Mouse (Mus musculus): ENCODE measurements around the gene Tmed9. TPM values are rescaled to one million over a fixed set of nuclear protein-coding genes. Genes with fewer than 3 reads are reported as not detected.
"Not testable (repeated sequence)": the region's sequence is repeated elsewhere in the genome, so short reads cannot be mapped to it uniquely, and the experiment has no call there.

The Tmed9 gene
- polyA plus RNA-seq, 1 experiment: 73.6 TPM

DNA sequence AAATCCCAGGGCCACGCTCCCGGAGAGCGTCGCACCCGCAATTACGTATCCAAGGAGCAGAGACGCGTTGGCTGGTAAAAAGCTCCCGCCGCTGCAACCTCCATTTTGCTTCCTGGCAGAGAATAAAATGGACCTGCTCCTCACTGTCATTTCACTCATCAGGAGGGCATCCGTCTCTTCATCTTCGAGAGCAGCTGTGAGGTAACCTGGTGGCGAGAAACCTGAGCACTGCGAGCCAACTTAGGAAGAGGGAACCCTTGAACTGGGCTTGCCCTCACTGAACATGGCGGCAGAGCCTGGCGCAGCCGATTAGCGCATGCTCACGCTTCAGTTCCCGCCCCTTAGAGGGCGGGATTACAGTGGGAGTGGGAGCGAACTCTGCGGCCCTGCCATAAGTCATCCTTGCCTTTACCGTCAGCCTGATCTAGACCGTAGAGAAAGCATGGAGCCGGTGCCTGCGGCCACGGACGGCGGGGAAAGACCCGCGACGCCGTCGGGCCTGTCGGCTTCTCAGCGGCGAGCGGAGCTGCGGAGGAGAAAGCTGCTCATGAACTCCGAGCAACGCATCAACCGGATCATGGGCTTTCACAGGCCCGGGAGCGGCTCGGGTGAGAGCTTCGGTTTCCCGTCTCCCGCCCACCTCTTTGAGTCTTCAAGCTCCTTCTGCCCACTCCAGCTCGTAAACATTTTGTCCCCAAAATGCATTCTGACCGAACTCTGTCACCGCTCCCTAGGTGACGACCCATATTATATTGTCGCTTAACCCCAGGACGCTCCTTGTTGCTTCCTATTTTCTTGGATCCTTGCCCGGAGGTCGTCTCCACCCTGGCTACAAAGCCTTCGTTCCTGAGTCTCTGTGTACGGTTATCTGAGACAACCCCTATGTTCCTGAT lies 49.4 kb downstream of the Tmed9 start, which contains the start of gene Caml:
Gene Caml, plus strand, starts transcription at position 357 of the 893 bp plus-strand sequence.
- peak within 1 kb of the TSS; percentile 63 for H3K27ac ChIP-seq (ENCODE audit: control insufficient read depth, insufficient read depth, low read depth, low read length, poor library complexity)
- no peaks in the 10 kb centered on the region; the same call in 1 of the 2 replicates for H3K4me1 ChIP-seq (ENCODE audit: control insufficient read depth, insufficient read depth, low read length)
- TF ChIP-seq POLR2A (IDR thresholded peaks at IDR 0.05; ENCODE audit: borderline replicate concordance, control insufficient read depth, low read depth, low read length) (peak; percentile 74; the same call in 1 of the 2 replicates), CTCF (IDR thresholded peaks at IDR 0.05; ENCODE audit: control insufficient read depth, insufficient read depth, low read length) (no peak)
- peak within 1 kb of the TSS; percentile 74 for H3K4me3 ChIP-seq (replicated peaks; ENCODE audit: control insufficient read depth, low read depth, low read length)
- WGBS: under 1% methylated on average over 59 of the region's 59 CpGs

DNA sequence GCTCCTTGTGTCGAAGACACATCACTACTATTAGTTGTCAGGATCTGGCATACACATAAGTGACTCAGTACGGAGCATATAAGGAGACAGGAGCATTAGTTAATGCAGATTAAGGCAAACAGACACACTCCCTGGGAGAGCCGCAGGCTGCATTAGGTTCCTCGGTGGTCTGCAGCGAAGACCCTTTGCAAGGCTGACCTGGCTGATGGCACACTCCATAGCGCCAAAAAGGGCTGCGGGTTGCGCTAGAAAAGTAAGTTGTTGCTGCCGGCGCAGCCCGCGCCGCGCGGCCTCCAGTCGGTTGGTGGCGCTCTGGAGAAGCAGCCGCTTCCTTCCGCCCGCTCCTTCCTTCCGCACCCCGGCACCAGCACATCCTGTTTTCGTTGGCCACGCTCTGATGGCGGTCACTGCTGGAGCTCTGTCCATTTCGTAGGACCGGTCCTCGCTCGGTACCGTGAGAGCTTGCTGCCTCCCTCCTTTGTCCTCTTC lies 61.2 kb downstream of the Tmed9 start, which contains the start of gene Ddx46:
Gene Ddx46, plus strand, starts transcription at position 389 of the 489 bp plus-strand sequence.
- peak within 1 kb of the TSS; percentile 87 for H3K4me3 ChIP-seq (replicated peaks; ENCODE audit: control insufficient read depth, low read depth, low read length)
- TF ChIP-seq CTCF (IDR thresholded peaks at IDR 0.05; ENCODE audit: control insufficient read depth, insufficient read depth, low read length) (peak; percentile 90), POLR2A (IDR thresholded peaks at IDR 0.05; ENCODE audit: borderline replicate concordance, control insufficient read depth, low read depth, low read length) (peak; percentile 82; the same call in 1 of the 2 replicates)
- 4% methylated on average over 30 of the region's 30 CpGs for WGBS
- H3K4me1 ChIP-seq (ENCODE audit: control insufficient read depth, insufficient read depth, low read length): no peaks in the 10 kb centered on the region; the same call in 1 of the 2 replicates
- peak within 1 kb of the TSS; percentile 56 for H3K27ac ChIP-seq (ENCODE audit: control insufficient read depth, insufficient read depth, low read depth, low read length, poor library complexity)

DNA sequence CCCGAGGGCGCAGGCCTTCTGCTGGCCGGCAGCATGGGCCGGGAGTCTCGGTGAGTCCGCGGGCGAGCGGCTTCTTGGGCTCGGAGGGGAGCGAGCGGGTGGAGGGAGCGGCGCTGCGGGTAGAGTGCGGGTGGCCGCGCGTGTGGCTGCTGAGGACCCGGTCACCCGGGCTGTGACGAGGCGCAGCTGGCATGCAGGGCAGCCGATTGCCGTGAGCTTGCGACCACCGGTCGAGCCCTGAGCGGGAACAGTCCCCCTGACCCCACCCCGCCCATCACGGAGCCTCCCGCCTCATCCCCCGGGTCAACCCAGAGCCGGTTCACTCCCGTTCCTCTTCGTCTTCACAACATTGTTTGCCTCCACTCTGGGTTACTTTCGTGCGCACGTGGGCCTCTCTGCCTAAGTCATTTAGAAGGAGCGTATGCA lies 61.6 kb downstream of the Tmed9 start:
- Histone ChIP-seq H3K4me1 (ENCODE audit: control insufficient read depth, insufficient read depth, low read length) (no peaks in the 10 kb centered on the region; the same call in 1 of the 2 replicates), H3K4me3 (replicated peaks; ENCODE audit: control insufficient read depth, low read depth, low read length) (peak overlapping the region; percentile 87), H3K27ac (ENCODE audit: control insufficient read depth, insufficient read depth, low read depth, low read length, poor library complexity) (peak overlapping the region; percentile 56)
- under 1% methylated on average over 40 of the region's 40 CpGs for WGBS
- no peak for TF ChIP-seq CTCF (IDR thresholded peaks at IDR 0.05; ENCODE audit: control insufficient read depth, insufficient read depth, low read length)
- no peak for TF ChIP-seq POLR2A (IDR thresholded peaks at IDR 0.05; ENCODE audit: borderline replicate concordance, control insufficient read depth, low read depth, low read length)

DNA sequence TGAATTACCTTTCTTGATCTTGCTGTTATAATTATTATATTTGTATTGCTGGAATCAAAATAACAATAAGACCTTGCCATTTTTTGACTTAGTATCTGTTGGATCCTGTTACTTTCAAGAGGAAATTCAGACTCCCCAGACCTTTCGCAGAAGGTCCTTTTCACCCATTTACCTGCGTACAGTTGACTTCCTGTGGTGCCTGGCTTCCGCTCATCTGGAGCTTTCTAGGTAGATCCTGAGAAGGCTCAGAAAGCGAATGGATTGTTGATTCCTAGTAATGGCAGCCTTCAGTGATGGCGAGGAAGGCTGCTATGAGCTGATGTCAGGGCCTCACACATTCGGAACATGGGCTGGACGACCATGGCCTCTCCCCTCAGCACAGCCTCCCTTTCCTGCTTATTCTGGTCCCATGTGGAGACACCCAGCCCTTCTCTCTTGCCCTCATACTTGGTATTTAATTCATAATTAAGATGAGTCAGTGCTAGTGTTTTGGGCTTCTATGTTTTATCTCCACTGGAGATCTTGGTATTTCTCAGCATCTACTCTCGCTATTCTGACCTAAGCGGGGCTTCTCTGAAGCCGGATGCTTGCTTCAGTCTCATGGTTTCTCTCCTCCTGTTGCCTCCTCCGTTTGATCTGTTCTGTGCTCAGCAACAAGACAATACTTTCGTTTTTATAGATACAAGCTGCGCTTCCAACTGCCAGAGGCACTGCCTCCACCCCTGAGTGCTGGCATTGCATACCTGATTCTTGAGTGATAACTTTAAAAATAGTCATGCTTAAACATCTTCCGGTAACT lies 62.9 kb downstream of the Tmed9 start:
- Histone ChIP-seq H3K4me1 (ENCODE audit: control insufficient read depth, insufficient read depth, low read length) (no peaks in the 10 kb centered on the region; the same call in 1 of the 2 replicates), H3K27ac (ENCODE audit: control insufficient read depth, insufficient read depth, low read depth, low read length, poor library complexity) (no peak overlapping the region), H3K4me3 (replicated peaks; ENCODE audit: control insufficient read depth, low read depth, low read length) (no peak overlapping the region)
- WGBS: 85% methylated on average over 14 of the region's 14 CpGs
- TF ChIP-seq POLR2A (IDR thresholded peaks at IDR 0.05; ENCODE audit: borderline replicate concordance, control insufficient read depth, low read depth, low read length) (no peak), CTCF (IDR thresholded peaks at IDR 0.05; ENCODE audit: control insufficient read depth, insufficient read depth, low read length) (no peak)

DNA sequence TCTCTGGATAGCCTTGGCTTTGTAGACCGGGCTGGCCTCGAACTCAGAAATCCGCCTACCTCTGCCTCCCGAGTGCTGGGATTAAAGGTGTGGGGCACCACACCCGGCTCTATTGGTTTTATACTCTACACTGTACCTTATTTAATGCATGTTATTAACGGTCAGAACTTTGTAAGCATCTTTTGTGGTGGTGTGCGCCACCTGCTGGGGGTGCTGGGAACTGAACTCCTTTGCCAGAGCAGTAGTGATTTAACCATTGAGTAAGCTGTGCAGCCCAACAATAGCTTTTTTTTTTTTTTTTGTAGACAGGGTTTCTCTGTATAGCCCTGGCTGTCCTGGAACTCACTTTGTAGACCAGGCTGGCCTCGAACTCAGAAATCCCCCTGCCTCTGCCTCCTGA lies 66.9 kb downstream of the Tmed9 start:
- 32% methylated on average over 8 of the region's 8 CpGs for WGBS
- H3K27ac ChIP-seq (ENCODE audit: control insufficient read depth, insufficient read depth, low read depth, low read length, poor library complexity); H3K4me3 ChIP-seq (replicated peaks; ENCODE audit: control insufficient read depth, low read depth, low read length); H3K4me1 ChIP-seq (ENCODE audit: control insufficient read depth, insufficient read depth, low read length): not testable (repeated sequence)
- peak; percentile 92 for TF ChIP-seq CTCF (IDR thresholded peaks at IDR 0.05; ENCODE audit: control insufficient read depth, insufficient read depth, low read length)

DNA sequence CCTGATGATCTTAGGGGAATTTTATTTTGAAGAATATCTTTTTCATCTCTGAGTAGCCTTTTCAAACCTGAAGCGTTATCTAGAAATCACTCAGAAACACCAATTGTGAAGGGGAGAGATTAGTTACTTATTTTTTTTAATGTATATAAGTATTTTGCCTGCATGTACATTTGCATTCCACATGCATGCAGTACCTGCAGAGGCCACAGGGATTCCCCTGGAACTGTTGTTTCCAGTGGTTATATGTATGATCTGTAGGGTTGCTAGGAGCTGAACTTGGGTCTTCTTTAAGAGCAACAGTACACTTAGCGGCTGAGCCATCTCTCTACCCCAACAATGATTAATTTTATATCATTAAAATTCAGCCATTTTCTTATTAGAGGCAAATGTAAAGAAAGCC lies 71.0 kb downstream of the Tmed9 start:
- Histone ChIP-seq H3K4me3 (replicated peaks; ENCODE audit: control insufficient read depth, low read depth, low read length) (no peak overlapping the region), H3K27ac (ENCODE audit: control insufficient read depth, insufficient read depth, low read depth, low read length, poor library complexity) (no peak overlapping the region), H3K4me1 (ENCODE audit: control insufficient read depth, insufficient read depth, low read length) (no peaks in the 10 kb centered on the region)
- TF ChIP-seq CTCF (IDR thresholded peaks at IDR 0.05; ENCODE audit: control insufficient read depth, insufficient read depth, low read length) (no peak), POLR2A (IDR thresholded peaks at IDR 0.05; ENCODE audit: borderline replicate concordance, control insufficient read depth, low read depth, low read length) (no peak)
- WGBS: 89% methylated on average over 2 of the region's 2 CpGs

Other genes starting within 250 kb of the Tmed9 start
- 46.2 and 59.0 TPM in 2 replicates for gene Mxd3, start 243.9 kb upstream of the Tmed9 start, polyA plus RNA-seq (2011; ENCODE audit: insufficient read depth, insufficient read length, low replicate concordance, missing spikeins)
- 31.3 and 50.1 TPM in 2 replicates for gene Lman2, start 210.9 kb upstream of the Tmed9 start, polyA plus RNA-seq (2011; ENCODE audit: insufficient read depth, insufficient read length, low replicate concordance, missing spikeins)
- gene Rgs14, start 204.0 kb upstream of the Tmed9 start, polyA plus RNA-seq (2011; ENCODE audit: insufficient read depth, insufficient read length, low replicate concordance, missing spikeins): 20.6 and 51.6 TPM in 2 replicates
- gene Slc34a1, start 175.5 kb upstream of the Tmed9 start, polyA plus RNA-seq (2011; ENCODE audit: insufficient read depth, insufficient read length, low replicate concordance, missing spikeins): 6.7 TPM in 1 of 2 replicates, not detected in the other
- not detected in 2 replicates for gene Pfn3, start 158.5 kb upstream of the Tmed9 start, polyA plus RNA-seq (2011; ENCODE audit: insufficient read depth, insufficient read length, low replicate concordance, missing spikeins)
- 1.3 TPM in 2 replicates for gene F12, start 146.9 kb upstream of the Tmed9 start, polyA plus RNA-seq (2011; ENCODE audit: insufficient read depth, insufficient read length, low replicate concordance, missing spikeins)
- 64.8 and 109 TPM in 2 replicates for gene Grk6, start 128.7 kb upstream of the Tmed9 start, polyA plus RNA-seq (2011; ENCODE audit: insufficient read depth, insufficient read length, low replicate concordance, missing spikeins)
- gene Prr7, start 109.5 kb upstream of the Tmed9 start, polyA plus RNA-seq (2011; ENCODE audit: insufficient read depth, insufficient read length, low replicate concordance, missing spikeins): 3.1 and 4.1 TPM in 2 replicates
- 2.2 and 3.5 TPM in 2 replicates for gene Dbn1, start 85.6 kb upstream of the Tmed9 start, polyA plus RNA-seq (2011; ENCODE audit: insufficient read depth, insufficient read length, low replicate concordance, missing spikeins)
- 21.9 and 89.6 TPM in 2 replicates for gene Pdlim7, start 60.1 kb upstream of the Tmed9 start, polyA plus RNA-seq (2011; ENCODE audit: insufficient read depth, insufficient read length, low replicate concordance, missing spikeins)
- 80.8 and 191 TPM in 2 replicates for gene Dok3, start 44.4 kb upstream of the Tmed9 start, polyA plus RNA-seq (2011; ENCODE audit: insufficient read depth, insufficient read length, low replicate concordance, missing spikeins)
- gene Ddx41, start 37.1 kb upstream of the Tmed9 start, polyA plus RNA-seq (2011; ENCODE audit: insufficient read depth, insufficient read length, low replicate concordance, missing spikeins): 21.4 and 40.3 TPM in 2 replicates
- 104 and 152 TPM in 2 replicates for gene Fam193b, start 2.6 kb upstream of the Tmed9 start, polyA plus RNA-seq (2011; ENCODE audit: insufficient read depth, insufficient read length, low replicate concordance, missing spikeins)
- 7.4 and 10.9 TPM in 2 replicates for gene B4galt7, start 26.2 kb downstream of the Tmed9 start, polyA plus RNA-seq (2011; ENCODE audit: insufficient read depth, insufficient read length, low replicate concordance, missing spikeins)
- 26.9 TPM in 2 replicates for gene Caml, start 49.3 kb downstream of the Tmed9 start, polyA plus RNA-seq (2011; ENCODE audit: insufficient read depth, insufficient read length, low replicate concordance, missing spikeins)
- 33.6 and 56.7 TPM in 2 replicates for gene Ddx46, start 61.3 kb downstream of the Tmed9 start, polyA plus RNA-seq (2011; ENCODE audit: insufficient read depth, insufficient read length, low replicate concordance, missing spikeins)
- 10.9 and 13.9 TPM in 2 replicates for gene B230219D22Rik, start 119.4 kb downstream of the Tmed9 start, polyA plus RNA-seq (2011; ENCODE audit: insufficient read depth, insufficient read length, low replicate concordance, missing spikeins)
- 10.0 and 12.3 TPM in 2 replicates for gene Txndc15, start 140.9 kb downstream of the Tmed9 start, polyA plus RNA-seq (2011; ENCODE audit: insufficient read depth, insufficient read length, low replicate concordance, missing spikeins)
- gene Pcbd2, start 153.6 kb downstream of the Tmed9 start, polyA plus RNA-seq (2011; ENCODE audit: insufficient read depth, insufficient read length, low replicate concordance, missing spikeins): 22.8 and 24.1 TPM in 2 replicates
- 0.74 TPM in 1 of 2 replicates, not detected in the other for gene Catsper3, start 210.8 kb downstream of the Tmed9 start, polyA plus RNA-seq (2011; ENCODE audit: insufficient read depth, insufficient read length, low replicate concordance, missing spikeins)

All from bone marrow, adult 2 months (tissue).